Mouse (Mus musculus) kidney, embryonic 15.5 days (tissue): ENCODE measurements at regions not wholly inside any gene's neighbourhood (a gene's known extent, or its start where the extent isn't known, plus 50 kb on each side); places are given as distances from the start of the nearest gene placed in this dataset.

Experiments used
- ATAC-seq: fragments of 200-750 bp; cut with Nextera tagmentation; replicated peaks from 2 replicates; pipeline ENCODE4 v1.8.0; 2017; ENCODE audit warnings: moderate TSS enrichment; ENCODE audit not compliant: low FRiP score
- H3K27ac ChIP-seq: fragments of 300-500 bp; sonication (generic); 2 replicates; pipeline ENCODE4 v1.5.1; 2015; ENCODE audit warnings: mild to moderate bottlenecking, inconsistent platforms
- H3K27me3 ChIP-seq: fragments of 300-500 bp; sonication (generic); 2 replicates; pipeline ENCODE4 v1.6.1; 2015; ENCODE audit warnings: inconsistent platforms
- H3K36me3 ChIP-seq: fragments of 300-500 bp; sonication (generic); 2 replicates; pipeline ENCODE4 v1.6.1; 2015; ENCODE audit warnings: inconsistent platforms
- H3K4me1 ChIP-seq: fragments of 300-500 bp; sonication (generic); 2 replicates; pipeline ENCODE4 v1.6.1; 2015; ENCODE audit warnings: inconsistent platforms
- H3K4me2 ChIP-seq: fragments of 300-500 bp; sonication (generic); 2 replicates; pipeline ENCODE4 v1.6.1; 2015; ENCODE audit warnings: moderate library complexity, mild to moderate bottlenecking, inconsistent platforms
- H3K4me3 ChIP-seq: fragments of 300-500 bp; sonication (generic); replicated peaks from 2 replicates; pipeline ENCODE4 v1.5.1; 2015; ENCODE audit warnings: mild to moderate bottlenecking, inconsistent platforms
- H3K9ac ChIP-seq: fragments of 300-500 bp; sonication (generic); 2 replicates; pipeline ENCODE4 v1.6.1; 2015; ENCODE audit warnings: mild to moderate bottlenecking, inconsistent platforms
- H3K9me3 ChIP-seq: fragments of 300-500 bp; sonication (generic); replicated peaks from 2 replicates; pipeline ENCODE4 v1.6.1; 2016; ENCODE audit warnings: inconsistent platforms
- WGBS: fragments of 180-500 bp; shearing (Covaris S2); methylation state at CpG from one replicate; pipeline ENCODE4 v1.1.7; 2015; ENCODE audit warnings: mixed read lengths; 5-methylcytosine and 5-hydroxymethylcytosine counted together
- microRNA counts: library from miRNA; unstranded; fragments of <30 nt; microRNA quantifications from one replicate; lab custom pipeline; 2016
- microRNA-seq: library from miRNA; unstranded; fragments of <30 nt; microRNA quantifications from one replicate; pipeline ENCODE4, GENCODE M21; 2016

DNA sequence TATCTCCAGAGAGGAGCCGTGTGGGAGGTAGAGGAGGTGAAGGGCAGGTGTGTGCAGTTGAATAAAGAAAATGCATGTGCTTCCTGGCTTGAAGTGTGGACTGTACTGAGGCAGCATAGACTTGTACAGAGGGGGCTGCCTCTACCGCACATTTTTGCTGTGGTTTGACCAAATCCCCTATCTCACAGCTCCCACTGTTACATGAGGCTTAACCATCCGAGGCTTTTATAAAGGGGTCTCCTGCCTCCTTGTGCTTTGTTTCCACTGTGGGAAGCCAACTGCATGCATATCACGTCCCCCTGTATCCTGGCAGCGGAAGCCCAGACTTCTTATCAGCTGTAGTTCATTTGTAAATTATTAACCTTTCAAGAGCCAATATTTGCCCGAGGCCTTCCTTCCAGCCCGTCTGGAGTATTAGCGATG, 53.6 kb upstream of the Camk1g start:
- H3K4me3 ChIP-seq, result no peak overlapping the region
- no peaks in the 10 kb centered on the region for H3K36me3 ChIP-seq
- ATAC-seq, result peak; percentile 66
- peak overlapping the region; percentile 76 for H3K27ac ChIP-seq
- H3K9me3 ChIP-seq, result no peaks in the 10 kb centered on the region
- no peaks in the 10 kb centered on the region for H3K27me3 ChIP-seq
- 47% methylated on average over 8 of the region's 8 CpGs for WGBS
- H3K4me1 ChIP-seq, result peaks cover 32% of the 10 kb centered on the region
- no peak overlapping the region for H3K4me2 ChIP-seq
- no peak overlapping the region for H3K9ac ChIP-seq

DNA sequence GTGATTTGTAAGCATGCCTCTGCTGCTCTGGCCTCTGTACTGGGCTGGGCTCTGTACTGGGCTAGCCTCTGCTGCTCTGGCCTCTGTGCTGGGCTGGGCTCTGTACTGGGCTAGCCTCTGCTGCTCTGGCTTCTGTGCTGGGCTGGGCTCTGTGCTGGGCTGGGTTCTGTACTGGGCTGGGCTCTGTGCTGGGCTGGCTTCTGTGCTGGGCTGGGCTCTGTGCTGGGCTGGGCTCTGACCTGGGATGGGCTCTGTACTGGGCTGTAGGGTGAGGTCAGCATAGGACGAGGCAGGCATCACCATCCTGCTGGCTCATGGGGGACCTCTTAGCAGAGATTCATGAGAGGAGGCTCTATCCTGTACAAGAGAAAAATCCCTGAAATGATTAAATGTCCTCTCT, 52.8 kb upstream of the Camk1g start:
- peaks cover 40% of the 10 kb centered on the region for H3K4me1 ChIP-seq

DNA sequence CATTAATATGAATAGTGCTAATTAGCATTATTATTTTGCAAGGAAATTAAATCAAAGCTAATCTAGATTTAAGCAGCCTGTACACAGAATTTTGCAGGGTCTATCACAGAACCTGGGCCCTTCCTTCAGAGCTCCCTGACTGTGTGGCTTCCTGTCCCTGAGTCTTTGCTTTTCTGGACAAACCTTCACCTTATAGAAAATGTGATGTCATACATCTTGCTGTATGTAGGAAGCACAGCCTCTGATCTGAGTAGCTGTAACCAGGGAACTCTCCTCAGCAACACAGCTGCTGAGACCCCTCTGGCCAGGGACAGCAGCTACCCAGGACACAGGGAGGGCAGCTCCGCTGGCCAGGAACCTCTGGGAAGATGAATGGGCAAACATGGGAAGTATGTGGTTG, 51.7 kb upstream of the Camk1g start:
- H3K4me2 ChIP-seq, result no peak overlapping the region
- WGBS, result 78% methylated on average over 1 of the region's 1 CpGs

More for the DNA sequence above, 52.8 kb upstream of the Camk1g start:
- no peak for ATAC-seq
- Histone ChIP-seq H3K9ac (no peak overlapping the region), H3K4me2 (no peak overlapping the region), H3K27me3 (no peaks in the 10 kb centered on the region), H3K27ac (peak overlapping the region; percentile 76), H3K9me3 (no peaks in the 10 kb centered on the region), H3K4me3 (no peak overlapping the region), H3K36me3 (no peaks in the 10 kb centered on the region)
- WGBS, result 50% methylated on average over 1 of the region's 1 CpGs

DNA sequence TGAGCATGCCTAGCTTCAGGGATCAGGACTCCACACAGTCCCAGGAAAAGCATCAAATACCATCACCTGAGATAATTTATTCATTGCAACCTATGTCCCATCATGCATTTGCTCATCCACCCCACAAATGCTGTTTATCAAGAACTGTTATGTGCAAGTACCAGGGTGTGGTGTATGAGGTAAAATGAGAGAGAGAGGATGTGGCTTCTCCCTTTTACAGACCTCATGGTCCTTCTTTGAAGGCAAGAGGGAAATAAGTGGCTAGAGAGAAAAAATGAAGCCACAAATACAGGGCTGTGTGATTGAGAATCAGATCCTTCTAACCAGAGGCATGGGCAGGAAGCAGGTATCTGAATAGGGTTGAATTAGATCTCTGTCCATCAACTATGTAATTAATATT, 51.3 kb upstream of the Camk1g start:
- H3K27me3 ChIP-seq, result no peaks in the 10 kb centered on the region
- no peaks in the 10 kb centered on the region for H3K9me3 ChIP-seq
- no peak overlapping the region for H3K4me3 ChIP-seq
- no peak overlapping the region for H3K9ac ChIP-seq
- H3K4me1 ChIP-seq, result peaks cover 40% of the 10 kb centered on the region
- H3K4me2 ChIP-seq, result no peak overlapping the region
- no peaks in the 10 kb centered on the region for H3K36me3 ChIP-seq
- ATAC-seq, result no peak
- H3K27ac ChIP-seq, result no peak overlapping the region

More for the DNA sequence above, 51.7 kb upstream of the Camk1g start:
- no peak for ATAC-seq
- Histone ChIP-seq H3K4me1 (peaks cover 40% of the 10 kb centered on the region), H3K36me3 (no peaks in the 10 kb centered on the region), H3K27me3 (no peaks in the 10 kb centered on the region), H3K4me3 (no peak overlapping the region), H3K9ac (no peak overlapping the region), H3K27ac (no peak overlapping the region), H3K9me3 (no peaks in the 10 kb centered on the region)

MicroRNA genes in the stretch of these regions (microRNA counts, 519-probe panel; counts per million panel counts)
- microRNA mmu-miR-205 (lab: Ali Mortazavi, UCI), result 3,317 counts per million, percentile 88 among the panel's probes with 10 or more counts

Small RNA genes lying in the stretch of these regions (microRNA-seq; reads per million reads assigned to microRNA genes)
- gene Mir205, result 682 reads per million, percentile 76 among the genes with 10 or more reads in this experiment
